Mouse (Mus musculus) c-Kit-positive CD71-negative TER-119-negative erythroid progenitor cells, embryonic 14.5 days (primary cell): ENCODE results near the gene Lin7c.

Experiments used
- DNase-seq: peaks from one replicate; pipeline ENCODE4 v3.0.0-alpha.2; 2013; ENCODE audit warnings: low read depth

Gene Lin7c

GRCm38 (mm10) chr2:109917496-109918413, 27.1 kb downstream of the Lin7c start, which contains the start of gene Lgr4:
Gene Lgr4, plus strand, starts transcription at chr2:109917647.
- peak; percentile 94 for DNase-seq

DNA sequence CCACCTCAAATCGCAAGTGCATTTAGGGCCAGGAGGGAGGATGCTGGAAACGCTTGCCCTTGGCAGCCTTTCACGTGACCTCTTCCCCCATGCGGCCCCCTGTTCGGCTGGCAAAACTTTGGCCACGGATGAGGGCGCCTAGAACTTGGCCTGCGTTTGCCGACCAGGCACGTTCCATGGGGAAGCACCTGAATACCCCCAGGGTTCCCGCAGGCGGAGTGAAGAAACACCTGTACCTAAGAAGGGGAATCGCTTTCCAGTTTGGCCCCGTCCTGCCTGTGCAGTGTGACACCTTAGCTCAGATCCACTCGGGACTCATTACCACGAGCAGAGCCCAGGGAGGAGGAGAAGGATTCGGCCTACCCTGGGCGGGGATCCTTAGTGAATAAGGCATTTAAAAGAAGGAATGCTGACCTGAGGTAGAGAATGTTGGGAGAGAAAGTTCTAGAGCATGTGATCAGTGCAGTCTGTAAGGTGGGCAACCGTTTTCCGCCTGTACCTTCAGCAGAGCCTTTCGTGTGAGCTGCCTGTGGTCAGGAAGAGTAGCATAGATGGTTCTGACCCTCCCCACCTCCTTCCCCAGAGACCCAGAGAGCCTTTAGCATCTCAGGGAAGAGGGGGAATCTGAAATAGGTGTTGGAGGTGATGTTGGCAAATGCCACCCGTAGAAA, 28.1 kb downstream of the Lin7c start:
- no peak for DNase-seq

- DNase-seq: no peak
These were observed 29.8 kb downstream of the Lin7c start for GRCm38 (mm10) chr2:109920471-109920870.

DNA sequence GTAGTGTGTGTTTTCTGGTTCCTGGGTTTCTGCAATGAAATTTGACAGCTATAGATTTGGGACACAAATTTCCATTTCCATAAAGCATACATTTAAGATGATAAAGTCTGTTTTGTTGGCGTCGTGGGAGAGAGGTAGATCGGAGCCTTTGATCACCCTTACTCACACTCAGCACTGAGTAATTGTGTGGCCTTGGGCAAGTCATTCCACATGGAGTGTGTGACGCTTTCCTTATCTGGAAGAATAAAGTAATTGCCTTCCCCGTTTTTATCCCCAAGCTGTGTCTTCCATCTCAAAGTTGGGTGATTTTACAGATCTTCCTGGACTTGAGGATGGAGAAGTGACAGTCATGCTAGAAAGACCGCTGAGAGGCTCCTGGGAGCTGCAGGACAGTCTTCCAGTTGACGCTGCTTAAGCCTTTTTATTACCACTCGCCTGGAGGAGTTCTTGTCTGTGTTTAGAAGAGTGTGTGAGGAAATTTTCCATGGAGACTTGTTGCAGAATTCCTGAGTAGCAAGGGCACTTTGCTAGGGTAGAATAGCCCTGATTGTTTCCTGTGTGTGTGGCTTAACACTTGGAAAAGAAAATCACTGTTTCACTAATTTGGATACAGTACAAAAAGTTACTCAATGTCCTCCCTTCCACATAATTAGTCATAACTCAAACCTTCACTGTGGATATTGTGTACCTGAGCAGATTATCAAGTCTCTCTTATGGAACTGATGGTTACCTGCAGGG, 30.8 kb downstream of the Lin7c start:
- no peak for DNase-seq

DNA sequence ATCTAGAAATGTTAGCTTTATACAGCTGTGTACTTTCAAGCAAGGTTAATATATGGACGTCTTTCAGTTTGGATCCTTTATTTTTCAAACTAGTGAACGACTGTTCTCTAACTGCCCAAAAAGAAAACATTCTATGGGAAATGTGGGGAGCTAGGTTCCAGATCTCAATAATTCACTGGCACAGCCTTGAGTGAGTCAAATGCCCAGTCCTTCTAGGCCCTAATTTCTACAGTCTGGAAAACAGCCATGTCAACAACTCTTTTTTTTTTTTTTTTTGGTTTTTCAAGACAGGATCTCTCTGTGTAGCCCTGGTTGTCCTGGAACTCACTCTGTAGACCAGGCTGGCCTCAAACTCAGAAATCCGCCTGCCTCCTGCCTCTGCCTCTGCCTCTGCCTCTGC, 31.7 kb downstream of the Lin7c start:
- DNase-seq: no peak

GRCm38 (mm10) chr2:109923031-109923430, 32.4 kb downstream of the Lin7c start:
- no peak for DNase-seq

GRCm38 (mm10) chr2:109923945-109924344, 33.3 kb downstream of the Lin7c start:
- DNase-seq: no peak

DNA sequence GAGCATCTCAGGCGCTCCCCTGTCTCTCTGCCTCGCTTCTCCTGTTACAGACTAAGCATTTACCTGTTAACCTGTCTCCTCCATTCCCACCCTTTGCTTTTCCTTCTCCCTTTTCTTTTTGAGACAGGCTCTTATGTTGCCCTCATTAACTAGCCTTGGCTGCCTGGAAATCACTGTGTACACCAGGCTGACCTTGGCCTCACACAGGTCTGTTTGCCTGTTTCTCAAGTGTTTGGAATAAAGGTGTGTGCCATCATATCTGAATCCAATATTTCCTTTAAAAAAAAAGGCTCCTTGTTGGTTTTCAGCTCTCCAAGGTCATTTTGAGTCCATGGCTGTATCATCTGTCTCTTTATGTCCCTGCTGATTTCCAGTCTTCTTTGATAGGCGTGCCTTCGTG, 36.3 kb downstream of the Lin7c start:
- DNase-seq: no peak

- DNase-seq: no peak
These were observed 36.8 kb downstream of the Lin7c start for GRCm38 (mm10) chr2:109927446-109927845.

DNA sequence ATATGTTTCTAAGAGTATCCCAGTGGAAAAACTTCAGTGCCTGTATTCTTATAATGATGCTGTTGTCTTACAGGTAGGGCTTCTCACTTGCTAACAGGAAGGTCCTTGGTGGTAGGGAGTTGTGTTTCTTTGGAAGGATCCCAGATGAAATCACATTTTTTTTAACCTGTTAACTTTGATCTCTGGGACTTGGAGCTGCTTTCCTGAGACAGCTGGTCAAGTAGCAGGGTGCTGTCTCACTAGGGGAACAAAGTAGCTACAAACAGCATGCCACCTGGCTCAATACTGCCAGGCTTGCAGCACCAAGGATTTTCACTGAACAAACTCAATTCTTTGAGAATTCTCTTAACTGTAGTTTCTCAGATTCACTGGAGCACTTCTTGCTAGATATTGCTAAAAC, 37.2 kb downstream of the Lin7c start:
- no peak for DNase-seq

GRCm38 (mm10) chr2:109928791-109929190, 38.1 kb downstream of the Lin7c start:
- DNase-seq: no peak

DNA sequence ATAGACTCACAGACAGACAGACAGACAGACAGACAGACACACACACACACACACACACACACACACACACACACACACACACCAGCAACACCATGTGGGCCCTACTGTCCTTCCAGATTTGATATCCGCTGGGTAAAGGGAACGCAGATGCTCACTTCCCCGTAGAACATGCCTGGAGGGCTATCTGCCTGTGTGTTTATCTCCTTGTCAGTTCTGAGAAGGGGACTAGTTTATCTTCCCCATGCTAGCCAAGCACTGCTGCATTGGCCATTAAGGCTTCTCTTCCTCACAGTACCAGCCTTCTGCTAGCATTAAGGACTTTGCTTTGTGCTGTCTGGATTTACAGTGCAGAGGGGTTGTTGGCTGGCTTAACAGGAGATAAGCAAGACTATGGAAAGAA, 38.6 kb downstream of the Lin7c start:
- no peak for DNase-seq

DNA sequence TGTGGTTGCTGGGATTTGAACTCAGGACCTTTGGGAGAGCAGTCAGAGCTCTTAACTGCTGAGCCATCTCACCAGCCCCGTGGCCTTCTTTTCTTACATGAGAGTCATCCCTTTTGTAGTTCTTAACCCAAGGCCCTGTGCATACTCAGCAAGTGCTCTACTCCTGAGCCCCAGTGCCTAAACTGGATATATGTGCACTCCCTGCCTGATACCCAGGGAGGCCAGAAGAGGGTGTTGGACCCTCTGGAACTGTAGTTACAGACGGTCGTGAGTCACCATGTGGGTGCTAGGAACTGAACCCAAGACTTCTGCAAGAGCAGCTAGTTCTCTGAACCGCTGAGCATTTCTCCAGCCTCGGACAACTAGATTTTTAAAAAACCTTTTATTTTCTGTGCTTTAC, 39.7 kb downstream of the Lin7c start:
- no peak for DNase-seq

- no peak for DNase-seq
These were observed 40.1 kb downstream of the Lin7c start for GRCm38 (mm10) chr2:109930771-109931170.

DNA sequence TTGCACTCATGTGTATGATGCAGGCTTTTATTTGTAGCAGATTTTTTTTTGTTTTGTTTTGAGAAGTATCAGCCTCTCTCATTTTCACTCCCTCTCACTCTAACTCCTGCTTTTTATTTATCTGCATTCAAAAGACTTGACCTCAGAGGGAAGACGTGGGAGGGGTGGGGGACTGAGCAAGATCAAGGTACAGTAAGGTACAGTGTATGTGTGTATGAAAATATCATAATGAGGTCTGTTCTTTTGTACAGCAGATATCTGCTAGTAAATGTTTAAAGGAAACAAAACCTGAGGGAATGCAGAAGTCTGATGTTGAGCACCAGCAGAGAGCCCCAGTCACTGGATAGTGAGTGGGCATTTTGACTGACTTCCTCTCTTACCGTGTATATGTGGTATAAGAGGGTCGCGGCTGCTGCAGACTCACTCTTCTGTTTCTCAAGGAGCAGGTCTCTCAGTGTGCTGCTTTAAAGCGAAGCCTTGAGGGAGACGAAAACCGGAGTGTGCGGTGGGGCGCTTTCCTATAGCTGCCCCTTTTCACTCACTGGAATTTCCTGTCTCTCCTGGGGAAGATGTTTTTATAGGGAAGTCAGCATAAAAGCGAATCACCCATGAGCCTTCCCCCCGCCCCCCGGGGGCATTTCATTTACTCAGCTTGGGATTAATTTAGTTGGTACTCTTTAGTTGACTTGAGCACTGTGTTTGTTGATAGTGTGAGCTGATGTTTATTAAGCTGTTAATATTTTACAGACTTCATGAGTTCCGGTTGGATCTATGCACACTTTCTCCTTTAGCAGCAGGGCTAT, 41.5 kb downstream of the Lin7c start:
- no peak for DNase-seq

DNA sequence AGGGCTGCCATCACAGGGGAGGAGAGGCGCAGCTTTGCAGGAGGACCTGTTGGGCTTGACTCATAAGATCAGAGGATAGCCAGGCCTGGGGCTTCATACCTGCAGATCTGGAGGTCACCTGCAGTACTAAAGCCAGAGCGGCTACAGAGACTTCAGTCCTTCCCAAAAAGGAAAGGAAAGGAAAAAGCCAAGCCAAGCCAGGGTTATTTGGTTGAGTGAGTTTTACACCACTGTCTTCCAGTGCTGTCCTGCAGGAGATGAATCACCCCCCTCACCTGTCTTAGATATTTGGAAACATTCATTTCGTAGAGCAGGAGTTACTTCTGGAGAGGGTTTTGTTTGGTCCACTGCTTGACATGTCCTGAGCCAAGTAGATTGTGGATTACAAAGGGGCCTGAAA, 42.5 kb downstream of the Lin7c start:
- DNase-seq: no peak

DNA sequence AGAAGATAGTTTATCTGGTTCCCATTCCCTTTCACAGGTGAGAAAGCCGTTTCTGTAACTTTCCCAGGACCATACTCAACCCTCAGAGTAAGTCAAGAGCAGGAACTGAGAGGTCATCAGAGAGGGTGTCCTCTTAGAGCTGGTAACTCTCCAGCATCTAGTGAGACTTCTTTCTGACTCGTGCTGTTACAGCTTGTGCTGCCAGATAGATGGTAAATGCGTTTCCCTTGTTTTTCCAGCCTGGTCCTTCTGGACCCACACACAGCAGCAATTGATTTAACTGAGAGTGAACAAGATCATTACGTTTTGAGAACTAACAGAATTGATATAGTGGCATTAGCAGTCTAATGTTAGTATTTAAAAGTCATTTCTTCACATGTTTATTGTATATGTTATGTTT, 43.4 kb downstream of the Lin7c start:
- DNase-seq: no peak

DNA sequence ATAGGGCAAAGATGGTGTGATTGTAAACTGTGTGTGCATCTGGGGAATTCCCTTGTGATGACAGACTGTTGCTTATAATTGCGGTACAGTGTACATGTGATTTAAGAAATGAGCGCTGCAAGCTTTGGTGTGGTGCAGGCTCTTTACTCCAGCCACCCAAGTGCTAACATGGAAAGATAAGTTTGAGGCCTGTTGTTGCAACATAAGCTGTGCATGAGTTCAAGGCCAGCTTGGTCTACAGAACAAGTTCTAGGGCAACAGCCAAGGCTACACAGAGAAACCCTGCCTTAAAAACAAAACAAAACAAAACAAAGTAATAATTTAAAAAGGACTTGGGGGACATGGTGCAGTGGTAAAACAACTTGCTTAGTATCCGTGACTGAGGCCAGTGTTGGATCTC, 44.5 kb downstream of the Lin7c start:
- no peak for DNase-seq

- DNase-seq: no peak
These were observed 45.2 kb downstream of the Lin7c start for GRCm38 (mm10) chr2:109935754-109936409.

DNA sequence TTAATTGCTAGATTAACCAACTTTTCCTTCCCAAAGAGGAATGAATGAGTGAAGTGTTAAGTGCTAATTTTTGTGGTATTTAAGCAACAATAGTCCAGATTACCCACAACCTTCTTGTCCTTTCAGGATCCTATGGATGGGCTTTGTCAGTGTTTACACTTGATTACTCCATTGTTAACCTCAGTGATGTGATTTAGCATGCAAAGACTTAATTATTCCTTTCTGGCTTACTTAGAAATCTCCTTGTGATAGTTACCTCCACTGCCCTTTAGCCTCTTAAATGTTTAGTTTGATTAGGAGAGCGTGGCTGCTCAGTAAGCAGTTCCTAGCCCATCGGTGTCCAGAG, 45.7 kb downstream of the Lin7c start:
- no peak for DNase-seq

- no peak for DNase-seq
These were observed 51.4 kb downstream of the Lin7c start for GRCm38 (mm10) chr2:109941973-109942444.
